Mouse (Mus musculus): ENCODE results near the gene Zfp580. TPM values are rescaled to one million over a fixed set of nuclear protein-coding genes. Genes with fewer than 3 reads are reported as not detected.
A peak's percentile ranks its signal among the peaks of the same experiment; 100 is the strongest.

The Zfp580 gene
- total RNA-seq, 2 experiments from 2014 or later, result 34.1 to 35.7 TPM

DNA sequence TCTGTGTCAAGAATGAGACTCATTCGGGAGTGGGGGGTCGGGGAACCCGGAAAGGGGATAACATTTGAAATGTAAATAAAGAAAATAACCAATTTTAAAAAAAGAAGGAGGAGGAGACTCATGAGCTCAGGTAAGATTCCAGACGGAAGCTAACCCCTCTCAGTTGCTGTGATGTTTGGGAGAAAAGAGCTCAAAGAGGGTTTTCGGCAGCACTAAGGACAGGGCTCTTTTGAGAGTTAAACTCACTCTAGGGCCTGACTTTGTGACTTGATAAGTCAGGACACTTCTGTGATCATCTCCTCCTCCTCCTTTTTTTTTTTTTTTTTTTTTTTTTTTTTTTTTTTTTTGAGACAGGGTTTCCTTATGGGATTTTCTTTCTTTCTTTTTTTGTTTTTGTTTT is 12.4 kb upstream of the Zfp580 start:
- DNase-seq (ENCODE audit: low spot score in 2 of 2), result no peak
- Histone ChIP-seq H3K27ac (peak overlapping the region; percentile 99), H3K4me3 (peak overlapping the region; percentile 76)
- no peak for TF ChIP-seq CTCF (conservative IDR thresholded peaks at IDR 0.05)

- no peak for DNase-seq (ENCODE audit: low spot score in 2 of 2)
- Histone ChIP-seq H3K27ac (no peak overlapping the region), H3K4me3 (no peak overlapping the region)
- TF ChIP-seq CTCF (conservative IDR thresholded peaks at IDR 0.05), result no peak
Measured at GRCm38 (mm10) chr7:5044981-5045380, 6.4 kb upstream of the Zfp580 start.

DNA sequence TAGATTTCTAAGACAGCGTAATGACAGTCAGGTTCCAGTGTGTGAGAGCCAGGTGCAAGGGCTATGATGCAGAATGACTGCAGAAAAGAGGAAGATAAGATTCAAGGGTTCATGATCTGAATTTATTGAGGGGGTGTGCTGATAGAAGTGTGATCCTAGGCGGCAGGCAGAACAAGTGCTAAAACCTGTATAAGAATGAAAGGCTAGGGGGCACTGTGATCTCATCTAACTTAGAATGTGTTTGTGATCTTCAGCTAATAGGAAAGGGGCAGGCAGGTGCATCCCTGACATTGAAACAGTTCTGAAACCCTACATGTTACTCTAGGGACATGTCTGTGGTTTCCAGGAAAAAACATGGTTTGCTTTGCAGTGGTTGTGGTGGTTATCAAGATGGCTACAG is 5.2 kb upstream of the Zfp580 start:
- no peak overlapping the region for H3K4me3 ChIP-seq
- H3K27ac ChIP-seq, result no peak overlapping the region
- DNase-seq (ENCODE audit: low spot score in 2 of 2), result no peak
- TF ChIP-seq CTCF (conservative IDR thresholded peaks at IDR 0.05), result peak; percentile 65

GRCm38 (mm10) chr7:5047313-5047712 is 4.0 kb upstream of the Zfp580 start:
- peak; percentile 75 for TF ChIP-seq CTCF (conservative IDR thresholded peaks at IDR 0.05)
- H3K4me3 ChIP-seq, result no peak overlapping the region
- H3K27ac ChIP-seq, result no peak overlapping the region
- DNase-seq (ENCODE audit: low spot score in 2 of 2), result no peak

- no peak for TF ChIP-seq CTCF (conservative IDR thresholded peaks at IDR 0.05)
- Histone ChIP-seq H3K27ac (peak overlapping the region; percentile 96), H3K4me3 (peak overlapping the region; percentile 72)
- no peak for DNase-seq (ENCODE audit: low spot score in 2 of 2)
Measured at GRCm38 (mm10) chr7:5052438-5052837, 1.1 kb downstream of the Zfp580 start.

GRCm38 (mm10) chr7:5052931-5053343 is 1.6 kb downstream of the Zfp580 start:
- Histone ChIP-seq H3K4me3 (peak overlapping the region; percentile 72), H3K27ac (peak overlapping the region; percentile 96)
- no peak for DNase-seq (ENCODE audit: low spot score in 2 of 2)
- no peak for TF ChIP-seq CTCF (conservative IDR thresholded peaks at IDR 0.05)

DNA sequence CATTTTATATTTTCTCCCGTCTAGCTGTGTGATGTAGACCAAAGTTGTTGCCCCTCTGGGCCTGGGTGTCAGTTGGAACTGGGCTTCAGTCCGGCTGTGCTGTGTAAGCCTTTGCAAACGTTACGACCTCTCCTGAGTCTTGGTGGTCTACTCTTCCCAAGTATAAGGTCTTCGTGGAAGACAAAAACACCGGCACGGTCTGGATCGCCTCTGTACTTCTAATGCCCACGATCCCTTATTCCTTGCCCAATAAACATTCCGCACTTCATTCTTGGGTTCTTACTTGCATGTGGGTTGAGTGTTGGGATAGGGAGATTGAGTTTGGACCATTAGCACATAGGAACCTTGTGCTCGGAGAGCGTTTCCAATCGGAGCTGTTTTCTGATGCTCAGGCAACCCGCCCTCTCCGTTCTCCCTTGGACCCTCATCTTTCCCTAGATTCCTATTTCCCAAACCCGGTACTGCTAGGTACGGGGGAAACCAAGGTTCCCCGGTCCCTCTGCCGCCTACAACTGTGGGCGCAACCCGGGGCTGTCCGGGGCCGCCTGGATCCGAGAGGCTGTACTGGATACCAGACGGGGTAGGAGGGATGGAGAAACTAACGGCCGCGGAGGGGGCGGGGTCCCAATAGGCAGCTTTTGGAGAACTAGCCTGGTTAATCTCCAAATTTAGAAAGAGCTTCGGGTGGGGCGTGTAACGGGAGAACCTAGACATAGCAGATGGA is 2.3 kb downstream of the Zfp580 start:
- peak in 1 of 2 experiments; percentile 68 for DNase-seq (ENCODE audit: low spot score in 2 of 2)
- peak overlapping the region; percentile 96 for H3K27ac ChIP-seq

DNA sequence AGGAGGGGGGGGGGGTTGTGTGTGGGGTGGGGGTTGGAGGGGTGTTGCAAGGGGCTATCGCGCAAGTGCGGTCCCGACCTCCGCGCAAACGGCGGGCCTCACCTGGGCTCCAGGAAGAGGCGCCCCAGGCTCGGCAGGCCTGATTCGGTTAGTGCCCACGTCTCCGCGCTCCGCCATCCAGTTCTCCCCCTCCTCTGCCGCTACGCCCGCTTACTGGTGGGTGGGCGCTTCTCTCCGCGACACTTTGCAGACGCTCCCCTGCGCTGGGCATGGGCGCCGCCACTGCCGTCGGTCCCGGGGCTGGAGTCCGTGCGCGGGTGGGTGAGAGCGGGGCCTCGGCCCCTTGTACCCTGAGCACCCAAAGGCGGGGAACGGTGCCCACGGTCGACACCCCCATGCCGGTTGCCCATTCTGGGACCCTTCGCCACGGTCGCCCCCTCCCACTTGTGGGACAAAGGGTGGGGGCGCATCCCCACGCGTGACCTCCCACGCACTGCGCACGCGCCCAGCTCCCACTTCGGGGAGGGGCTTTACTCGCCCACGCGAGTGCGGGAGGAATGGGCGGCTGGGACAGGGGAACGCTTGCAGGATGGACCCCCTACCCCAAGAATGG is 5.4 kb downstream of the Zfp580 start:
- no peak for TF ChIP-seq CTCF (conservative IDR thresholded peaks at IDR 0.05)
- DNase-seq (ENCODE audit: low spot score in 2 of 2), result peak in 1 of 2 experiments; percentile 73
- H3K4me3 ChIP-seq, result peak overlapping the region; percentile 78
- peak overlapping the region; percentile 100 for H3K27ac ChIP-seq

More for the DNA sequence above, 2.3 kb downstream of the Zfp580 start:
- TF ChIP-seq CTCF (conservative IDR thresholded peaks at IDR 0.05), result no peak
- H3K4me3 ChIP-seq, result peak overlapping the region; percentile 72

- DNase-seq (ENCODE audit: low spot score in 2 of 2), result no peak
- Histone ChIP-seq H3K4me3 (peak overlapping the region; percentile 78), H3K27ac (peak overlapping the region; percentile 100)
- no peak for TF ChIP-seq CTCF (conservative IDR thresholded peaks at IDR 0.05)
Measured at GRCm38 (mm10) chr7:5057381-5057780, 6.0 kb downstream of the Zfp580 start.

GRCm38 (mm10) chr7:5057804-5058203 is 6.5 kb downstream of the Zfp580 start:
- peak overlapping the region; percentile 100 for H3K27ac ChIP-seq
- peak; percentile 30 for TF ChIP-seq CTCF (conservative IDR thresholded peaks at IDR 0.05)
- DNase-seq (ENCODE audit: low spot score in 2 of 2), result no peak
- peak overlapping the region; percentile 78 for H3K4me3 ChIP-seq

DNA sequence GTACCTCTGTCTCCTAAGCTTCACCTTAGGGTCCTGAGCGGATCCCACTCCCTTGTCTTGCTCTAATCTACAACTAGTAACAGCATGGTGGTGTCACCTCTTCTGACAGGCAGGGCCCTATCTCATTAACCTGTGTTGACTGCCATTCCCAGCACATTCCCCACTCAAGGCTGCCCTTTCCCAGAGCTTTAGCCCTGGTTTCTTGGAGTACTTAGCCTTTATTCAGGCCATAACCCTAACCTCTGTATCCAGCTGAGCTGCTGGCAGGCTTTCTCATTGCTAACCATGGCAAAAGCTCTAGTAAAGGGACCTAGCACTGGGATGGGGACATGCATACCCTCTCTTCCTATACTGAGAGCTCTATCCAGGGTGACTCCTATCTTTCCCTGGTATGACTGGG is 7.3 kb downstream of the Zfp580 start:
- peak overlapping the region; percentile 100; the same call in 1 of the 2 replicates for H3K27ac ChIP-seq
- no peak for TF ChIP-seq CTCF (conservative IDR thresholded peaks at IDR 0.05)
- H3K4me3 ChIP-seq, result no peak overlapping the region
- no peak for DNase-seq (ENCODE audit: low spot score in 2 of 2)

- no peak for DNase-seq (ENCODE audit: low spot score in 2 of 2)
- Histone ChIP-seq H3K4me3 (no peak overlapping the region), H3K27ac (peak overlapping the region; percentile 100)
- TF ChIP-seq CTCF (conservative IDR thresholded peaks at IDR 0.05), result no peak
Measured at GRCm38 (mm10) chr7:5059421-5059820, 8.1 kb downstream of the Zfp580 start.

GRCm38 (mm10) chr7:5060239-5060731 is 8.9 kb downstream of the Zfp580 start:
- Histone ChIP-seq H3K4me3 (peak overlapping the region; percentile 79), H3K27ac (peak overlapping the region; percentile 100)
- peak; percentile 75 for TF ChIP-seq CTCF (conservative IDR thresholded peaks at IDR 0.05)
- DNase-seq (ENCODE audit: low spot score in 2 of 2), result peak; percentile 66 to 72

All from layer of hippocampus, adult 2 months (tissue).